Mouse (Mus musculus): ENCODE data around the gene Siglecg. TPM values are rescaled to one million over a fixed set of nuclear protein-coding genes. Genes with fewer than 3 reads are reported as not detected.

Gene Siglecg
- polyA plus RNA-seq, 1 experiment from 2014 or later: not detected

GRCm38 (mm10) chr7:43443126-43443916 lies 35.3 kb downstream of the Siglecg start:
- Histone ChIP-seq H3K36me3 (ENCODE audit: poor library complexity, severe bottlenecking) (no peaks in the 10 kb centered on the region), H3K4me2 (peak overlapping the region; percentile 84), H3K27ac (peak overlapping the region; percentile 75), H3K27me3 (0 out of 2 replicates have a peak, but pooled peaks cover 2% of the 10 kb centered on the region), H3K4me1 (peaks cover 21% of the 10 kb centered on the region), H3K4me3 (peak overlapping the region; percentile 57), H3K9me3 (replicated peaks) (no peaks in the 10 kb centered on the region), H3K9ac (peak overlapping the region; percentile 68)
- peak; percentile 86 for ATAC-seq
- WGBS: 1% methylated on average over 36 of the region's 36 CpGs

GRCm38 (mm10) chr7:43443917-43444293 lies 35.9 kb downstream of the Siglecg start, which contains the start of the genes Etfb and Gm45233:
Gene Etfb, plus strand, starts transcription at chr7:43444083.
Gene Gm45233, plus strand, starts transcription at chr7:43444128.
- WGBS: under 1% methylated on average over 27 of the region's 27 CpGs
- H3K9ac ChIP-seq: peak within 1 kb of the TSS; percentile 68
- peak; percentile 98 for ATAC-seq
- H3K9me3 ChIP-seq (replicated peaks): no peaks in the 10 kb centered on the region
- peak within 1 kb of the TSS; percentile 75 for H3K27ac ChIP-seq
- 0 out of 2 replicates have a peak, but pooled peaks cover 2% of the 10 kb centered on the region for H3K27me3 ChIP-seq
- peak within 1 kb of the TSS; percentile 84 for H3K4me2 ChIP-seq
- H3K4me3 ChIP-seq: peak within 1 kb of the TSS; percentile 57
- peaks cover 21% of the 10 kb centered on the region for H3K4me1 ChIP-seq
- H3K36me3 ChIP-seq (ENCODE audit: poor library complexity, severe bottlenecking): no peaks in the 10 kb centered on the region

- H3K4me2 ChIP-seq: no peak overlapping the region
Measured at GRCm38 (mm10) chr7:43447801-43448200, 39.8 kb downstream of the Siglecg start.

GRCm38 (mm10) chr7:43448246-43448645 lies 40.2 kb downstream of the Siglecg start:
- no peak overlapping the region for H3K9ac ChIP-seq
- WGBS: 95% methylated on average over 2 of the region's 3 CpGs
- H3K9me3 ChIP-seq (replicated peaks): no peaks in the 10 kb centered on the region
- no peak overlapping the region for H3K4me3 ChIP-seq
- no peaks in the 10 kb centered on the region for H3K27me3 ChIP-seq
- H3K4me1 ChIP-seq: peaks cover 11% of the 10 kb centered on the region
- ATAC-seq: no peak
- peaks cover 5% of the 10 kb centered on the region for H3K36me3 ChIP-seq (ENCODE audit: poor library complexity, severe bottlenecking)
- H3K27ac ChIP-seq: no peak overlapping the region
- no peak overlapping the region for H3K4me2 ChIP-seq

More at GRCm38 (mm10) chr7:43447801-43448200, 39.8 kb downstream of the Siglecg start:
- Histone ChIP-seq H3K9me3 (replicated peaks) (no peaks in the 10 kb centered on the region), H3K36me3 (ENCODE audit: poor library complexity, severe bottlenecking) (peaks cover under 1% of the 10 kb centered on the region; the same call in 1 of the 2 replicates), H3K27ac (no peak overlapping the region), H3K9ac (no peak overlapping the region), H3K27me3 (no peaks in the 10 kb centered on the region), H3K4me1 (peaks cover 16% of the 10 kb centered on the region), H3K4me3 (no peak overlapping the region)
- no peak for ATAC-seq
- WGBS: 86% methylated on average over 4 of the region's 4 CpGs

GRCm38 (mm10) chr7:43449811-43450210 lies 41.8 kb downstream of the Siglecg start:
- no peak overlapping the region for H3K9ac ChIP-seq
- 98% methylated on average over 2 of the region's 2 CpGs for WGBS
- peaks cover 3% of the 10 kb centered on the region for H3K4me1 ChIP-seq
- no peak overlapping the region for H3K4me3 ChIP-seq
- no peaks in the 10 kb centered on the region for H3K27me3 ChIP-seq
- H3K36me3 ChIP-seq (ENCODE audit: poor library complexity, severe bottlenecking): peaks cover 21% of the 10 kb centered on the region
- H3K27ac ChIP-seq: no peak overlapping the region
- no peak overlapping the region for H3K4me2 ChIP-seq
- ATAC-seq: no peak
- no peaks in the 10 kb centered on the region for H3K9me3 ChIP-seq (replicated peaks)

GRCm38 (mm10) chr7:43451726-43452125 lies 43.7 kb downstream of the Siglecg start:
- Histone ChIP-seq H3K36me3 (ENCODE audit: poor library complexity, severe bottlenecking) (peaks cover 39% of the 10 kb centered on the region), H3K9me3 (replicated peaks) (no peaks in the 10 kb centered on the region), H3K27me3 (no peaks in the 10 kb centered on the region), H3K9ac (no peak overlapping the region), H3K4me1 (no peaks in the 10 kb centered on the region), H3K27ac (no peak overlapping the region), H3K4me2 (no peak overlapping the region), H3K4me3 (no peak overlapping the region)
- no peak for ATAC-seq
- 95% methylated on average over 11 of the region's 11 CpGs for WGBS

- Histone ChIP-seq H3K9ac (no peak overlapping the region), H3K36me3 (ENCODE audit: poor library complexity, severe bottlenecking) (peaks cover 47% of the 10 kb centered on the region), H3K4me2 (no peak overlapping the region), H3K27me3 (no peaks in the 10 kb centered on the region), H3K9me3 (replicated peaks) (no peaks in the 10 kb centered on the region), H3K4me3 (no peak overlapping the region), H3K4me1 (no peaks in the 10 kb centered on the region), H3K27ac (no peak overlapping the region)
- no peak for ATAC-seq
- 33% methylated on average over 4 of the region's 4 CpGs for WGBS
Measured at GRCm38 (mm10) chr7:43452609-43453008, 44.6 kb downstream of the Siglecg start.

- no peaks in the 10 kb centered on the region for H3K27me3 ChIP-seq
- H3K36me3 ChIP-seq (ENCODE audit: poor library complexity, severe bottlenecking): peaks cover 52% of the 10 kb centered on the region
- H3K9ac ChIP-seq: no peak overlapping the region
- no peak overlapping the region for H3K4me2 ChIP-seq
- no peak for ATAC-seq
- no peak overlapping the region for H3K4me3 ChIP-seq
- H3K27ac ChIP-seq: no peak overlapping the region
- no peaks in the 10 kb centered on the region for H3K9me3 ChIP-seq (replicated peaks)
- H3K4me1 ChIP-seq: no peaks in the 10 kb centered on the region
- 90% methylated on average over 14 of the region's 14 CpGs for WGBS
Measured at GRCm38 (mm10) chr7:43453599-43454355, 45.8 kb downstream of the Siglecg start.

- 94% methylated on average over 6 of the region's 6 CpGs for WGBS
- H3K27ac ChIP-seq: no peak overlapping the region
- H3K27me3 ChIP-seq: no peaks in the 10 kb centered on the region
- no peak overlapping the region for H3K4me2 ChIP-seq
- no peak overlapping the region for H3K4me3 ChIP-seq
- no peak for ATAC-seq
- H3K9me3 ChIP-seq (replicated peaks): no peaks in the 10 kb centered on the region
- H3K4me1 ChIP-seq: no peaks in the 10 kb centered on the region
- peaks cover 52% of the 10 kb centered on the region for H3K36me3 ChIP-seq (ENCODE audit: poor library complexity, severe bottlenecking)
- H3K9ac ChIP-seq: no peak overlapping the region
Measured at GRCm38 (mm10) chr7:43454371-43454770, 46.4 kb downstream of the Siglecg start.

- Histone ChIP-seq H3K36me3 (ENCODE audit: poor library complexity, severe bottlenecking) (peaks cover 3% of the 10 kb centered on the region), H3K4me2 (no peak within 1 kb of the TSS), H3K4me1 (peaks cover 18% of the 10 kb centered on the region), H3K9ac (no peak within 1 kb of the TSS), H3K27me3 (peaks cover 28% of the 10 kb centered on the region), H3K27ac (no peak within 1 kb of the TSS), H3K9me3 (replicated peaks) (no peaks in the 10 kb centered on the region), H3K4me3 (no peak within 1 kb of the TSS)
- 77% methylated on average over 4 of the region's 4 CpGs for WGBS
- ATAC-seq: no peak
Measured at GRCm38 (mm10) chr7:43462851-43463250, 54.8 kb downstream of the Siglecg start, which contains the start of gene Vsig10l. Gene Vsig10l, plus strand, starts transcription at chr7:43463151.

- no peak for ATAC-seq
- no peak overlapping the region for H3K4me2 ChIP-seq
- H3K9ac ChIP-seq: no peak overlapping the region
- H3K36me3 ChIP-seq (ENCODE audit: poor library complexity, severe bottlenecking): no peaks in the 10 kb centered on the region
- H3K4me1 ChIP-seq: peaks cover 18% of the 10 kb centered on the region
- H3K27me3 ChIP-seq: peaks cover 29% of the 10 kb centered on the region
- no peak overlapping the region for H3K27ac ChIP-seq
- no peak overlapping the region for H3K4me3 ChIP-seq
- H3K9me3 ChIP-seq (replicated peaks): no peaks in the 10 kb centered on the region
- WGBS: 82% methylated on average over 7 of the region's 7 CpGs
Measured at GRCm38 (mm10) chr7:43463976-43464375, 56.0 kb downstream of the Siglecg start.

GRCm38 (mm10) chr7:43464864-43465343 lies 56.9 kb downstream of the Siglecg start:
- 6% methylated on average over 35 of the region's 35 CpGs for WGBS
- Histone ChIP-seq H3K9me3 (replicated peaks) (no peaks in the 10 kb centered on the region), H3K4me3 (peak overlapping the region; percentile 45), H3K27ac (no peak overlapping the region), H3K36me3 (ENCODE audit: poor library complexity, severe bottlenecking) (no peaks in the 10 kb centered on the region), H3K4me1 (peaks cover 18% of the 10 kb centered on the region), H3K4me2 (peak overlapping the region; percentile 81), H3K9ac (peak overlapping the region; percentile 53), H3K27me3 (peaks cover 29% of the 10 kb centered on the region)
- peak; percentile 14 for ATAC-seq

Data from forebrain, embryonic 13.5 days (tissue).